Mouse (Mus musculus) small intestine, adult 2 months (tissue): ENCODE data around the gene Pde6h. TPM values are rescaled to one million over a fixed set of nuclear protein-coding genes. Genes with fewer than 3 reads are reported as not detected.
"Not testable (repeated sequence)": the region's sequence is repeated elsewhere in the genome, so short reads cannot be mapped to it uniquely, and the experiment has no call there.

Source experiments
- H3K27ac ChIP-seq: fragments of 200-500 bp; 2 replicates; pipeline ENCODE4 v1.5.1; 2012; ENCODE audit warnings: low read depth, low read length, control low read depth, inconsistent platforms; ENCODE audit not compliant: insufficient read depth
- H3K27me3 ChIP-seq: fragments of 200-500 bp; 2 replicates; pipeline ENCODE4 v1.6.1; 2012; ENCODE audit warnings: mild to moderate bottlenecking, moderate library complexity, low read length, inconsistent platforms; ENCODE audit not compliant: control insufficient read depth, insufficient read depth
- H3K36me3 ChIP-seq: fragments of 200-500 bp; 2 replicates; pipeline ENCODE4 v1.6.1; 2012; ENCODE audit warnings: mild to moderate bottlenecking, low read length, control low read depth, inconsistent platforms; ENCODE audit not compliant: control insufficient read depth, insufficient read depth
- H3K4me1 ChIP-seq: fragments of 200-500 bp; 2 replicates; pipeline ENCODE4 v1.6.1; 2012; ENCODE audit warnings: low read length, inconsistent platforms, mixed read lengths; ENCODE audit not compliant: control insufficient read depth, insufficient read depth, insufficient read length
- H3K4me3 ChIP-seq: fragments of 200-500 bp; 2 replicates; pipeline ENCODE4 v1.5.1; 2012; ENCODE audit warnings: low read depth, mild to moderate bottlenecking, control low read depth, inconsistent platforms, low read length, moderate library complexity
- CTCF ChIP-seq: fragments of 200-500 bp; IDR thresholded peaks from 2 replicates; pipeline ENCODE4 v1.5.1; 2012; ENCODE audit warnings: low read depth, mild to moderate bottlenecking, control low read depth, inconsistent platforms, low read length, moderate library complexity, mixed read lengths; ENCODE audit not compliant: insufficient replicate concordance, insufficient read length; ENCODE audit errors: extremely low read depth
- POLR2A ChIP-seq: fragments of 200-500 bp; IDR thresholded peaks from 2 replicates; pipeline ENCODE4 v1.6.1; 2012; ENCODE audit warnings: low read depth, mild to moderate bottlenecking, control low read depth, inconsistent platforms, low read length, moderate library complexity
- WGBS: fragments of 180-500 bp; shearing (Covaris S2); methylation state at CpG from one replicate; pipeline ENCODE4 v1.1.7; 2018; 5-methylcytosine and 5-hydroxymethylcytosine counted together
- polyA plus RNA-seq: library from polyadenylated mRNA; depleted of rRNA; stranded (reverse); fragments of >200 nt; gene quantifications from 2 replicates; pipeline ENCODE4 v1.2.3, GENCODE M21; 2012; rRNA removed

Pde6h gene
- 0.04 TPM in 1 of 2 replicates, not detected in the other for polyA plus RNA-seq

DNA sequence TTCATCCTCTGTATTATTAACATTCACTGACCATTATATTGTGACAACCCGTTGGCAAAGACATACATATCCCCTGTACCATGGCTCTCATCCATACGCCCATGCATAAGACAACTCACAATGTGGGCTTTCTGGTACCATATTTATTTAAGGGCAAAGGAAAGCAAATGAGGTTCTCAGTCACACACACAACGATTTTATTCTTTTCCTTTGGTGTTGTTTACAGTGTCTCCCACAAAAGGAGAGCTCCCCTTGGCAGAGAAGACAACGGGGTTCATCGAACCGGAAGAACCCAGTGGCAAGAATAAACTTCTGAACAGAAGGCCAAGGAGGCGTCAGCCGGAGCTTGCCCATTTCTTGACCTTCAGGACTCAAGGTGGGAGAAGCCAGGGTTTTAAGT, at the start of gene Pde6h:
Gene Pde6h, plus strand, starts transcription at position 301 of the 400 bp plus-strand sequence.
- 91% methylated on average over 8 of the region's 8 CpGs for WGBS
- Histone ChIP-seq H3K36me3 (no peaks in the 10 kb centered on the region), H3K4me3 (no peak within 1 kb of the TSS), H3K4me1 (no peaks in the 10 kb centered on the region), H3K27me3 (no peaks in the 10 kb centered on the region), H3K27ac (no peak within 1 kb of the TSS)
- TF ChIP-seq CTCF (no peak), POLR2A (no peak)

DNA sequence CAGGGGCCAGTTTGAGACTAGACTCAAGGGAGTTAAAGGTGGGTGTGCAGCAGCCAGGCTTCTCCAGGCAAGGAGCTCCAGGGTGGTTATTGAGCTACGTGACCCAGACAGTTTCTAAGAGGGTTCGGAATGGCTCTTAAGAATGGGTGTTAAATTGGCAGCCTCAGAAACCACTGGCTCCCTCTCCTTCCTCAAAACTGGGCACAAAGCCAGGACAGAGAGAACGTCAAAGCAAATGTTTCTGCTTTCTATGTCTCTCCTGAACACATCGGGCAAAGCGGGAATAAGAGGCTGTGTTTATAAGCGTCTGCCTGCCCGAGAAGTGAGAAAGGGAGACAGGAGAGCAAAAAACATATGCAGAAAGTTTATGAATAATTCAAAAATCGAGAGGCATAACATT, 49.0 kb upstream of the Pde6h start:
- peak overlapping the region; percentile 26; the same call in 1 of the 2 replicates for H3K4me3 ChIP-seq
- H3K27ac ChIP-seq = peak overlapping the region; percentile 35; the same call in 1 of the 2 replicates
- no peaks in the 10 kb centered on the region; the same call in 1 of the 2 replicates for H3K27me3 ChIP-seq
- no peak for TF ChIP-seq CTCF
- WGBS = 56% methylated on average over 8 of the region's 8 CpGs
- no peaks in the 10 kb centered on the region for H3K36me3 ChIP-seq
- H3K4me1 ChIP-seq = no peaks in the 10 kb centered on the region

DNA sequence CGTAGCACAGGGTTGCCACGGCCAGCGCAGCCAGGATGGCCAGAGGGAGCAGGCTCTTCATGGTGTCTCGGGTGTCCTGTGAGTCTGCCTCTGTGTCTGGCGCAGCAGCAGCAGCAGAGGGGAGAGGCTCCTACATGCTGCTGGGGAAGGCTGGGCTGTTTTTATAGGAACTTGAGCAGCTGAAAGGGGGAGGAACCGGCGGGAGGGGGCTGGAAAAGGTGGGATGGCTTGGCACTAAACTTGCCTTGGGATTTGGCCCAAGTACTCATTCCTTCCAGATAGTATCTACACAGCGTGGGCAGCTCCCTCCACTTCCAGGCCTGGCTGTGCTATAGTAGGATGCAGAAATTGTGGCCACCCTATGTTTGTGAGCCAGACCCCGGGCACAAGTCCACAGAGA, 48.0 kb upstream of the Pde6h start, which contains the start of gene Mgp:
Gene Mgp, minus strand, starts transcription at position 154 of the 400 bp plus-strand sequence.
- no peak for TF ChIP-seq CTCF
- TF ChIP-seq POLR2A = no peak
- 0 out of 2 replicates have a peak within 1 kb of the TSS, but pooled peaks have one; percentile 35 for H3K27ac ChIP-seq
- peak within 1 kb of the TSS; percentile 35; the same call in 1 of the 2 replicates for H3K4me3 ChIP-seq
- no peaks in the 10 kb centered on the region for H3K4me1 ChIP-seq
- no peaks in the 10 kb centered on the region for H3K36me3 ChIP-seq
- no peaks in the 10 kb centered on the region; the same call in 1 of the 2 replicates for H3K27me3 ChIP-seq
- 57% methylated on average over 9 of the region's 9 CpGs for WGBS

DNA sequence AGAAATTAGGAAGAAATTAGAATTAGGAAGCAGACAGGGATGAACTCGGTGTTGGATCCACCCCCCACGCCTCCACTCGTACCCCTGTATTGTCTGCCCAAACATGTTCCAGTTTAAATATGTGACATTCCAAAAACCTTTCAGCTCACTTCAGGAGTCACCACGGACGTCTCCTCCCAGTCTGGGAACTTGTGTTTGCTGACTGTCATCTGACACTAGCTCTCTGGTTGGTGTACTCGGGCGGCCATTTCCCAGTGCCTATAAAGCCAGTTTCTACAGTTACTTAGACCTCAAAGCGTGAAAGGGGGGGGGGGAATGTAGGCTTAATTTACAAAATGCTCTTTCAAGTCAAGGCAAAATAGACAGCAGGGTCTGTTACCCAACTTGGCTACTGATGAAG, 42.0 kb upstream of the Pde6h start:
- no peak for TF ChIP-seq POLR2A
- TF ChIP-seq CTCF = no peak
- no peak overlapping the region for H3K4me3 ChIP-seq
- no peak overlapping the region for H3K27ac ChIP-seq
- H3K36me3 ChIP-seq = no peaks in the 10 kb centered on the region
- H3K4me1 ChIP-seq = no peaks in the 10 kb centered on the region
- WGBS = 58% methylated on average over 8 of the region's 8 CpGs
- H3K27me3 ChIP-seq = no peaks in the 10 kb centered on the region

DNA sequence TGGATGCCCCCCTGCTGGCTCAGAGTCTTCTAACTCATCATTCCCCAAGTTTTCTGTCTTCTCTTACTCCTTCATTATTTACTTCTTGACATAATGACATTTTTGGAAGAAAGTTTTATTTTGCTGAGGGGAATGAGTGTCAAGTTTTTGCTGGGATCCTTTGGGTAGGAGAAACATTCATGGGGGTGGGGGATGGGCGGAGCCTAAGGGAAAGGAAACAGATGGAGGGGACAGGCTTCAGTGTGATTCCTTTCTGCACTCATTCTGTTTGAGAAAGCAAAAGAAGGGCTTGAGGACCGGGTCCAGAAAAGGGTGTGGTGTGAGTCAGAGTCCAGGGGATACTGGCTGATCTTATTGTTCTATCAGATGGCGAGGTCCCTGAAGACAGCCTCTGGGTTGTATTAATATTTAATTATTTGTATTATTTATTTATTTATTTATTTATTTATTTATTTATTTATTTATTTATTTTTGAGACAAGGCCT, 40.2 kb upstream of the Pde6h start:
- Histone ChIP-seq H3K27ac (no peak overlapping the region), H3K4me1 (no peaks in the 10 kb centered on the region), H3K4me3 (no peak overlapping the region), H3K36me3 (no peaks in the 10 kb centered on the region), H3K27me3 (no peaks in the 10 kb centered on the region)
- WGBS = 51% methylated on average over 3 of the region's 3 CpGs
- TF ChIP-seq CTCF (no peak), POLR2A (no peak)

DNA sequence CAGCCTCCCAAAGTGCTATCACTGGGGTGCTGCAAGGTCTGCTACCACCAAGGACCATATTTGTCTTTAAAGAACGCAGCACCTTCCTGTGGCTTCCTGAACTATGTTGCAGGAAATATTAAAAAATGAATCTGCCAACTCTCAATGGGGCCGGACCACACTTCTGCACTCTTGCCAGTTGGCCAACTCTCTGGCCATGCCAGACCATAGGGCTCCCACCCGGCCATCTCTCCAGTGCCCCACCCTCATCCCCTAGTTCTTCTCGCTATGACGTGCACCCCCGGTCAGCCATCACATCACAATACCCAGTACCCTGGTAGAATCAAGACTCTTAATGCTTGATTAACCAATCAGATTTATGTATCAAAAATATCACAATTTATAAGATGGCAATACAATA, 39.7 kb upstream of the Pde6h start:
- Histone ChIP-seq H3K36me3 (no peaks in the 10 kb centered on the region), H3K4me3 (no peak overlapping the region), H3K4me1 (no peaks in the 10 kb centered on the region), H3K27me3 (no peaks in the 10 kb centered on the region), H3K27ac (no peak overlapping the region)
- no peak for TF ChIP-seq POLR2A
- TF ChIP-seq CTCF = no peak
- 89% methylated on average over 6 of the region's 6 CpGs for WGBS

DNA sequence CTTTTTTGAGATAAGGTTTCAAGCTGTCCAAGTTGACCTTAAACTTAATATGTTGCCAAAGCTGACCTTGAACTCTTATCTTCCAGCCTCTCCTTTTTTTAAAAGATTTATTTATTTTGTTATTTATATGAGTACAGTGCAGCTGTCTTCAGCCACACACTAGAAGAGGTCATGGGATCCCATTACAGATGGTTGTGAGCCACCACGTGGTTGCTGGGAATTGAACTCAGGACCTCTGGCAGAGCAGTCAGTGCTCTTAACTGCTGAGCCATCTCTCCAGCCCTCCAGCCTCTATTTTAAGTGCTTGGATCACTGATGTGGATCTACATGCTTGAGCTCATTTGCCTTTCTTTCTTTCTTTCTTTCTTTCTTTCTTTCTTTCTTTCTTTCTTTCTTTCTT, 38.9 kb upstream of the Pde6h start:
- not testable (repeated sequence) for H3K27me3 ChIP-seq, H3K27ac ChIP-seq, H3K36me3 ChIP-seq, H3K4me1 ChIP-seq, H3K4me3 ChIP-seq
- WGBS = 29% methylated on average over 1 of the region's 1 CpGs
